Mouse (Mus musculus): ENCODE measurements around the gene Sh3pxd2b. TPM values are rescaled to one million over a fixed set of nuclear protein-coding genes. Genes with fewer than 3 reads are reported as not detected.

Sh3pxd2b gene
- polyA plus RNA-seq, 1 experiment from 2014 or later, result 7.4 TPM

DNA sequence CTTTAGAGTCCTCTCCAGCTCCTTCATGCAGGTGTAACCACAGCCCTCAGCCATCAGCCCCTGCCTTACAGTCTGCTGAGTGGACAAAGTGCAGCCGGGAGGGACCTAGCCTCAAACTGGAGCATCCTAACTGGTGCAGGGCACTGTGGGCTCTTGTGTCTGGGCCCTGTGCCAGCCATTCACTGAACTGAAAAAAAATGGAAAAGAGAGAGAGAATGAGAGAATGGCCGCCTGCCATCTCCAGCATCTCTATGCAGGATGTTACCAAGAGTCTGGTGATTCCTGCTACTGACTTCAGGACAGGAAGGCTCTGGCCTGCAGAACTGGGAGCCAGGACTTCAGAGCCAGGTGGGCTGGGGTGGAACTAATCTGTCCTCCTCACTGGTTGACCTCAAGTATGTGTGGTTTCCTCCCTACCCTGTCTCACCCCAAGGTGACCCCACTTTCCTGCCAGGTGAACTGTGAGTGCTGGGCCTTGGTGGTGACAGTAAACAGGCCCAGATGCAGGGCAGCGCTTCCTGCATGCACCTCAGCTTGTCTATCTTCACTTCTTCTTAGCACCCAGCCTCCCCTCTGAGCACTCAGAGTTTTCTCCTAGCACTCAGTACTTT, 16.1 kb downstream of the Sh3pxd2b start:
- ATAC-seq (peak; percentile 14; the same call in 1 of the 2 replicates), DNase-seq (ENCODE audit: low spot score) (peak; percentile 52)
- 28% methylated on average over 3 of the region's 3 CpGs for WGBS
- Histone ChIP-seq H3K27me3 (replicated peaks; ENCODE audit: insufficient read depth, low read length) (no peaks in the 10 kb centered on the region), H3K9me3 (ENCODE audit: low read length) (no peaks in the 10 kb centered on the region), H3K4me2 (replicated peaks; ENCODE audit: low read depth, low read length) (no peak overlapping the region), H3K4me1 (ENCODE audit: insufficient read depth, low read depth, low read length) (peaks cover 2% of the 10 kb centered on the region; the same call in 1 of the 2 replicates), H3K4me3 (ENCODE audit: low read depth, low read length) (no peak overlapping the region), H3K9ac (replicated peaks; ENCODE audit: low read depth) (no peak overlapping the region), H3K27ac (ENCODE audit: low read length) (peak overlapping the region; percentile 77), H3K36me3 (ENCODE audit: insufficient read depth, low read length) (no peaks in the 10 kb centered on the region)
- TF ChIP-seq EP300 (IDR thresholded peaks at IDR 0.05), result no peak

DNA sequence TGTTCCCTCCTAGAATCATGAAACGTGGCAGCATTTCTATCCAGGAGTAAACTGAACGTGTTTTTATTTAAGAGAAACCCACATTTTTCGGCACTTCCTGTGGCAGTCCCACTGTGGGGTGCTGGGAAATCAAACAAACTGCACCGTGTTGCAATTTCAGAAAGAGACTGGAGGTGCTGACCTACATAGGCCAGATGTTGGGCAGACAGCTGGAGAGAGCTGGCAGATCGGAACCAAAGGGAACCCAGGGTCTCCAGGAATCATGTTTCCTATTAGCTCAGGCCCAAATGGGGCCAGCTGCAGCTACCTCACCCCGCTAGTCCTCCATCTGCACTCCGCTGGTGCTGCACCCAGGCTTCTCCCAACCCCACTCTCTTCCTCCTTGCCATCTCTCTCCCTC, 16.8 kb downstream of the Sh3pxd2b start:
- DNase-seq (ENCODE audit: low spot score) (peak; percentile 85), ATAC-seq (peak; percentile 78)
- Histone ChIP-seq H3K36me3 (ENCODE audit: insufficient read depth, low read length) (no peaks in the 10 kb centered on the region), H3K9ac (replicated peaks; ENCODE audit: low read depth) (no peak overlapping the region), H3K27ac (ENCODE audit: low read length) (peak overlapping the region; percentile 77), H3K27me3 (replicated peaks; ENCODE audit: insufficient read depth, low read length) (no peaks in the 10 kb centered on the region), H3K4me3 (ENCODE audit: low read depth, low read length) (no peak overlapping the region), H3K9me3 (ENCODE audit: low read length) (no peaks in the 10 kb centered on the region), H3K4me1 (ENCODE audit: insufficient read depth, low read depth, low read length) (peaks cover 2% of the 10 kb centered on the region; the same call in 1 of the 2 replicates), H3K4me2 (replicated peaks; ENCODE audit: low read depth, low read length) (no peak overlapping the region)
- TF ChIP-seq EP300 (IDR thresholded peaks at IDR 0.05), result peak; percentile 72; the same call in 1 of the 2 replicates
- no peak for TF ChIP-seq CTCF (IDR thresholded peaks at IDR 0.05)
- WGBS, result 56% methylated on average over 7 of the region's 7 CpGs

GRCm38 (mm10) chr11:32365498-32365897, 17.9 kb downstream of the Sh3pxd2b start:
- Histone ChIP-seq H3K4me2 (replicated peaks; ENCODE audit: low read depth, low read length) (no peak overlapping the region), H3K27me3 (replicated peaks; ENCODE audit: insufficient read depth, low read length) (no peaks in the 10 kb centered on the region), H3K36me3 (ENCODE audit: insufficient read depth, low read length) (no peaks in the 10 kb centered on the region), H3K27ac (ENCODE audit: low read length) (peak overlapping the region; percentile 51; the same call in 1 of the 2 replicates), H3K9me3 (ENCODE audit: low read length) (no peaks in the 10 kb centered on the region), H3K4me3 (ENCODE audit: low read depth, low read length) (no peak overlapping the region), H3K9ac (replicated peaks; ENCODE audit: low read depth) (no peak overlapping the region), H3K4me1 (ENCODE audit: insufficient read depth, low read depth, low read length) (peaks cover 2% of the 10 kb centered on the region; the same call in 1 of the 2 replicates)
- TF ChIP-seq CTCF (IDR thresholded peaks at IDR 0.05) (no peak), EP300 (IDR thresholded peaks at IDR 0.05) (no peak)
- no peak for ATAC-seq
- no peak for DNase-seq (ENCODE audit: low spot score)
- WGBS, result 72% methylated on average over 4 of the region's 4 CpGs

DNA sequence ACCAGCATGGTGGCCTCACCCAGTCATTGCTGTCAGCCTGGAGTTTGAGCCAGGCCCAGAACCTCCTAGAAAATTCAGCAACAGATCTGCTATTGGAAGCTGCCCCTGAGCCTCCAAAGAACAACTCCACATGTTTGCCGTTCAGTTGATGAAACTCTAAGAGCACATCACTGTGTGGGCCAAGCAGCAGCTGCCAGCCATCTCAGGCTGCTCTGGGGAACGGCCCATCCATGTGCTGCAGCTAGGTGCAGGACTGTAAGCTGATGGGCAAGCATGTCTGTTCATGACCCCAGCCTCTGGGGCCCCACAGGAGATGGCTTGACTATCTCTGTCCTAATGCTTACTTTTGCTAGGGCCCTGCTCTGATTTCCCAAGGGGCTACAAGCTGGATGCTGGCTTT, 19.4 kb downstream of the Sh3pxd2b start:
- peaks cover 2% of the 10 kb centered on the region; the same call in 1 of the 2 replicates for H3K4me1 ChIP-seq (ENCODE audit: insufficient read depth, low read depth, low read length)
- H3K4me2 ChIP-seq (replicated peaks; ENCODE audit: low read depth, low read length), result no peak overlapping the region
- DNase-seq (ENCODE audit: low spot score), result peak; percentile 51
- no peaks in the 10 kb centered on the region for H3K9me3 ChIP-seq (ENCODE audit: low read length)
- TF ChIP-seq EP300 (IDR thresholded peaks at IDR 0.05), result no peak
- no peak for TF ChIP-seq CTCF (IDR thresholded peaks at IDR 0.05)
- ATAC-seq, result peak; percentile 33; the same call in 1 of the 2 replicates
- H3K36me3 ChIP-seq (ENCODE audit: insufficient read depth, low read length), result no peaks in the 10 kb centered on the region
- H3K9ac ChIP-seq (replicated peaks; ENCODE audit: low read depth), result no peak overlapping the region
- WGBS, result 62% methylated on average over 2 of the region's 2 CpGs
- no peak overlapping the region for H3K4me3 ChIP-seq (ENCODE audit: low read depth, low read length)
- no peaks in the 10 kb centered on the region for H3K27me3 ChIP-seq (replicated peaks; ENCODE audit: insufficient read depth, low read length)
- H3K27ac ChIP-seq (ENCODE audit: low read length), result peak overlapping the region; percentile 51; the same call in 1 of the 2 replicates

- Histone ChIP-seq H3K36me3 (ENCODE audit: insufficient read depth, low read length) (0 out of 2 replicates have a peak, but pooled peaks cover 5% of the 10 kb centered on the region), H3K4me2 (replicated peaks; ENCODE audit: low read depth, low read length) (no peak overlapping the region), H3K4me1 (ENCODE audit: insufficient read depth, low read depth, low read length) (peaks cover 2% of the 10 kb centered on the region; the same call in 1 of the 2 replicates), H3K9me3 (ENCODE audit: low read length) (no peaks in the 10 kb centered on the region), H3K4me3 (ENCODE audit: low read depth, low read length) (no peak overlapping the region), H3K27ac (ENCODE audit: low read length) (no peak overlapping the region), H3K9ac (replicated peaks; ENCODE audit: low read depth) (no peak overlapping the region), H3K27me3 (replicated peaks; ENCODE audit: insufficient read depth, low read length) (no peaks in the 10 kb centered on the region)
- 89% methylated on average over 3 of the region's 3 CpGs for WGBS
- DNase-seq (ENCODE audit: low spot score), result no peak
- ATAC-seq, result no peak
- no peak for TF ChIP-seq EP300 (IDR thresholded peaks at IDR 0.05)
- TF ChIP-seq CTCF (IDR thresholded peaks at IDR 0.05), result no peak
These were observed 21.4 kb downstream of the Sh3pxd2b start for GRCm38 (mm10) chr11:32368986-32369385.

- Histone ChIP-seq H3K9ac (replicated peaks; ENCODE audit: low read depth) (no peak overlapping the region), H3K9me3 (ENCODE audit: low read length) (no peaks in the 10 kb centered on the region), H3K4me1 (ENCODE audit: insufficient read depth, low read depth, low read length) (no peaks in the 10 kb centered on the region; the same call in 1 of the 2 replicates), H3K4me2 (replicated peaks; ENCODE audit: low read depth, low read length) (no peak overlapping the region), H3K36me3 (ENCODE audit: insufficient read depth, low read length) (0 out of 2 replicates have a peak, but pooled peaks cover 5% of the 10 kb centered on the region), H3K27ac (ENCODE audit: low read length) (no peak overlapping the region), H3K27me3 (replicated peaks; ENCODE audit: insufficient read depth, low read length) (no peaks in the 10 kb centered on the region), H3K4me3 (ENCODE audit: low read depth, low read length) (no peak overlapping the region)
- WGBS, result 46% methylated on average over 1 of the region's 1 CpGs
- ATAC-seq, result no peak
- no peak for DNase-seq (ENCODE audit: low spot score)
- TF ChIP-seq CTCF (IDR thresholded peaks at IDR 0.05) (no peak), EP300 (IDR thresholded peaks at IDR 0.05) (no peak)
These were observed 23.3 kb downstream of the Sh3pxd2b start for GRCm38 (mm10) chr11:32370881-32371280.

All from lung, postnatal 0 days (tissue).